Comparison of ENCODE assay signal across 8 mouse cellular contexts in the genomic region with DNA sequence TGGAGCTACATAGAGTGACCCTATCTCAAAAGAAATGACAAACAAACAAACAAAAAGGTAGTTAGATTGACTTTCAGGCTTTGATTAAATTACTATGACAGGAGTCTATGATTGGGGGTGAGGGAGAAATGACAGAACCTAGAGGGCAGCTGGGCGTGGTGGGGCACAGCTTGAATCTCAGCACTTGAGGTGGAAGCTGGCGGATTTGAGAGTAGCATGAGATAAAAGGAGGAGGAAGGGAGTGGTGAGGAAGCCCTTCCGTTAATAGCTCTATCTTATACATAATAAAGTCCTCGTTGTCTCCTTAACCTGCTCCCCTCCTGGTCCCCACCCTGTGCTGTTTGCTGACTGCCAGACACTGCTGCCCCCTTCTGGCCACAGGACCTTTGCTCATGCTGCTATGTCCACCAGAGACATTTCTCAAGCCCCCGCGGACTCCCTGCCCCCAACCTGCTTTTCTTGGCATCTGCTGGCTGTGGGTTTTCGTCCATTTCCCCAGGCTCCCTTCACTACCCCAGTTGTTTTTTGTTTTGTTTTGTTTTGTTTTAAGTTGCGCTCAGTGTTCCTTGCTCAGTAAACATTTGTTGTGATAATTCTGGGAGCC. TPM values are rescaled to one million over a fixed set of nuclear protein-coding genes. Genes with fewer than 3 reads are reported as not detected.
DNase-seq lines count a peak whose midpoint lies in the region; ATAC-seq and TF ChIP-seq lines count a peak whose summit lies in the region.

No protein-coding gene starts in this region.

- DNase-seq in cerebellum, adult 2 months, result peak; percentile 44 to 49
- DNase-seq in neural tube, embryonic 10.5 days (ENCODE audit: extremely low spot score, low spot score), result peak; percentile 40
- peak; percentile 51 for DNase-seq in embryonic facial prominence, embryonic 14.5 days (ENCODE audit: low spot score)
- peak; percentile 79 to 84 for DNase-seq in kidney, postnatal 4 days
- peak; percentile 52 to 69 for DNase-seq in natural killer cell, adult 2 months (ENCODE audit: low spot score in 2 of 2)
- no peak for DNase-seq in yolk sac, embryonic 10.5 days (ENCODE audit: low spot score)

- H3K4me3 ChIP-seq in cerebellum, adult 2 months (replicated peaks; ENCODE audit: insufficient read depth, low read depth, low read length), result no peak overlapping the region
- no peak overlapping the region for H3K4me3 ChIP-seq in neural tube, embryonic 15.5 days (replicated peaks)
- H3K4me3 ChIP-seq in embryonic facial prominence, embryonic 14.5 days (ENCODE audit: low read depth, low read length), result no peak overlapping the region

- no peak overlapping the region for H3K27ac ChIP-seq in cerebellum, adult 2 months (ENCODE audit: insufficient read depth, low read length)
- H3K27ac ChIP-seq in neural tube, embryonic 15.5 days (replicated peaks), result no peak overlapping the region
- H3K27ac ChIP-seq in embryonic facial prominence, embryonic 14.5 days (replicated peaks; ENCODE audit: low read depth, low read length), result no peak overlapping the region

- WGBS in cerebellum, adult 2 months, result 21% methylated on average over 8 of the region's 8 CpGs
- 25% methylated on average over 8 of the region's 8 CpGs for WGBS in neural tube, embryonic 15.5 days
- 28% methylated on average over 8 of the region's 8 CpGs for WGBS in embryonic facial prominence, embryonic 14.5 days

- no peaks in the 10 kb centered on the region for H3K9me3 ChIP-seq in neural tube, embryonic 15.5 days (replicated peaks)
- H3K9me3 ChIP-seq in embryonic facial prominence, embryonic 14.5 days (ENCODE audit: control insufficient read depth, low read length), result no peaks in the 10 kb centered on the region

- peak; percentile 64; the same call in 1 of the 2 replicates for TF ChIP-seq CTCF in cerebellum, adult 2 months (IDR thresholded peaks at IDR 0.05; ENCODE audit: borderline replicate concordance, insufficient read depth, low read depth, low read length)

- no peak for ATAC-seq in cerebellum, adult (ENCODE audit: insufficient number of reproducible peaks, low FRiP score, low TSS enrichment)
- no peak for ATAC-seq in neural tube, embryonic 15.5 days (ENCODE audit: low FRiP score)
- peak; percentile 80 for ATAC-seq in embryonic facial prominence, embryonic 14.5 days (ENCODE audit: low read depth)

- no peaks in the 10 kb centered on the region for H3K4me1 ChIP-seq in cerebellum, adult 2 months (ENCODE audit: control insufficient read depth, insufficient read depth, low read length)
- no peaks in the 10 kb centered on the region for H3K4me1 ChIP-seq in neural tube, embryonic 15.5 days
- no peaks in the 10 kb centered on the region for H3K4me1 ChIP-seq in embryonic facial prominence, embryonic 14.5 days (ENCODE audit: control insufficient read depth, insufficient read depth, low read length)

- no peaks in the 10 kb centered on the region for H3K36me3 ChIP-seq in neural tube, embryonic 15.5 days
- H3K36me3 ChIP-seq in embryonic facial prominence, embryonic 14.5 days (ENCODE audit: control insufficient read depth, insufficient read depth, low read length), result no peaks in the 10 kb centered on the region

- TF ChIP-seq POLR2A in cerebellum, adult 2 months (IDR thresholded peaks at IDR 0.05; ENCODE audit: borderline replicate concordance, insufficient read depth, low read length), result no peak

- no peak overlapping the region for H3K4me2 ChIP-seq in neural tube, embryonic 15.5 days
- H3K4me2 ChIP-seq in embryonic facial prominence, embryonic 14.5 days (ENCODE audit: low read depth, low read length), result no peak overlapping the region

- H3K27me3 ChIP-seq in cerebellum, adult 2 months (ENCODE audit: control insufficient read depth, insufficient read depth, low read length), result no peaks in the 10 kb centered on the region
- H3K27me3 ChIP-seq in neural tube, embryonic 15.5 days (replicated peaks), result no peaks in the 10 kb centered on the region
- H3K27me3 ChIP-seq in embryonic facial prominence, embryonic 14.5 days (replicated peaks; ENCODE audit: control insufficient read depth, insufficient read depth, low read length), result no peaks in the 10 kb centered on the region

- no peak overlapping the region for H3K9ac ChIP-seq in neural tube, embryonic 15.5 days (replicated peaks)
- H3K9ac ChIP-seq in embryonic facial prominence, embryonic 14.5 days (ENCODE audit: low read depth, low read length), result no peak overlapping the region

RNA-seq across cellular contexts. Expression of a gene that starts 4.8 kb away (rescaled TPM):
- polyA plus RNA-seq in cerebellum, adult 2 months (2012; rRNA removed), result 2.0 and 2.2 TPM in 2 replicates
- polyA plus RNA-seq in neural tube, embryonic 15.5 days (2015; fragmentation: Nextera tagmentation; extraction: Ambion mirVana), result 0.87 and 2.3 TPM in 2 replicates
- 0.39 and 0.47 TPM in 2 replicates for polyA plus RNA-seq in embryonic facial prominence, embryonic 14.5 days (2014; fragmentation: Nextera tagmentation; extraction: Ambion mirVana)

RNA-seq across cellular contexts. Expression of a gene that starts 9.1 kb away (rescaled TPM):
- not detected in 2 replicates for polyA plus RNA-seq in cerebellum, adult 2 months (2012; rRNA removed)
- polyA plus RNA-seq in neural tube, embryonic 15.5 days (2015; fragmentation: Nextera tagmentation; extraction: Ambion mirVana), result 0.37 and 0.44 TPM in 2 replicates
- 0.26 and 0.45 TPM in 2 replicates for polyA plus RNA-seq in embryonic facial prominence, embryonic 14.5 days (2014; fragmentation: Nextera tagmentation; extraction: Ambion mirVana)

RNA-seq across cellular contexts. Expression of a gene that starts 18.1 kb away (rescaled TPM):
- 1,224 and 1,255 TPM in 2 replicates for polyA plus RNA-seq in cerebellum, adult 2 months (2012; rRNA removed)
- 1,176 and 1,358 TPM in 2 replicates for polyA plus RNA-seq in neural tube, embryonic 15.5 days (2015; fragmentation: Nextera tagmentation; extraction: Ambion mirVana)
- polyA plus RNA-seq in embryonic facial prominence, embryonic 14.5 days (2014; fragmentation: Nextera tagmentation; extraction: Ambion mirVana), result 860 and 1,015 TPM in 2 replicates

RNA-seq across cellular contexts. Expression of a gene that starts 19.3 kb away (rescaled TPM):
- polyA plus RNA-seq in cerebellum, adult 2 months (2012; rRNA removed), result 57.7 and 60.0 TPM in 2 replicates
- polyA plus RNA-seq in neural tube, embryonic 15.5 days (2015; fragmentation: Nextera tagmentation; extraction: Ambion mirVana), result 8.5 and 8.8 TPM in 2 replicates
- 11.7 and 13.3 TPM in 2 replicates for polyA plus RNA-seq in embryonic facial prominence, embryonic 14.5 days (2014; fragmentation: Nextera tagmentation; extraction: Ambion mirVana)

RNA-seq across cellular contexts. Expression of a gene that starts 27.8 kb away (rescaled TPM):
- not detected in 2 replicates for polyA plus RNA-seq in cerebellum, adult 2 months (2012; rRNA removed)
- polyA plus RNA-seq in neural tube, embryonic 15.5 days (2015; fragmentation: Nextera tagmentation; extraction: Ambion mirVana), result not detected in 2 replicates
- not detected in 2 replicates for polyA plus RNA-seq in embryonic facial prominence, embryonic 14.5 days (2014; fragmentation: Nextera tagmentation; extraction: Ambion mirVana)
